Mouse (Mus musculus) hematopoietic stem cell, adult 5-6 weeks (primary cell): ENCODE measurements around the gene Gm10778. TPM values are rescaled to one million over a fixed set of nuclear protein-coding genes. Genes with fewer than 3 reads are reported as not detected.
"Not testable (repeated sequence)": the region's sequence is repeated elsewhere in the genome, so short reads cannot be mapped to it uniquely, and the experiment has no call there.

ENCODE experiments used
- ATAC-seq, 2 experiments: fragments of 125-278 bp in 1 of 2; replicated peaks in 1 of 2; 2 replicates each; pipeline ENCODE4 v1.8.0; 2016 to 2017; ENCODE audit warnings: inconsistent platforms in 2 of 2, mild to moderate bottlenecking in 2 of 2, moderate number of reproducible peaks in 2 of 2, low read depth in 1 of 2, moderate TSS enrichment in 1 of 2; ENCODE audit not compliant: low FRiP score in 2 of 2, poor library complexity in 2 of 2, severe bottlenecking in 2 of 2, insufficient read depth in 1 of 2, low TSS enrichment in 1 of 2
- total RNA-seq: library from RNA; stranded (forward); fragments of 172-1452, 232-1000 nt; gene quantifications from 2 replicates; pipeline ENCODE4 v1.2.3, GENCODE M21; 2017

The Gm10778 gene
- total RNA-seq, 1 experiment from 2014 or later = 9.9 TPM

GRCm38 (mm10) chr10:81626101-81626993 is 22.5 kb upstream of the Gm10778 start:
- no peak for ATAC-seq

- peak; percentile 88 to 91 for ATAC-seq
Observed at GRCm38 (mm10) chr10:81626994-81627835, 21.6 kb upstream of the Gm10778 start, which contains the start of gene Sirt6. TSS of gene Sirt6 (minus strand) at chr10:81627797.

- ATAC-seq = peak; percentile 14 to 50; a peak in 3 of 4 replicates
Observed at GRCm38 (mm10) chr10:81627836-81628220, 21.0 kb upstream of the Gm10778 start.

GRCm38 (mm10) chr10:81628390-81628789 is 20.5 kb upstream of the Gm10778 start, which contains the start of gene Ankrd24:
TSS of gene Ankrd24 (plus strand) at chr10:81628540.
- ATAC-seq = no peak

GRCm38 (mm10) chr10:81633253-81634099 is 15.4 kb upstream of the Gm10778 start:
- ATAC-seq = peak; percentile 98 to 99

- ATAC-seq = no peak
Observed at GRCm38 (mm10) chr10:81636338-81636737, 12.5 kb upstream of the Gm10778 start.

GRCm38 (mm10) chr10:81638101-81638500 is 10.8 kb upstream of the Gm10778 start:
- no peak for ATAC-seq

- not testable (repeated sequence) for ATAC-seq
Observed at GRCm38 (mm10) chr10:81640825-81641224, 8.0 kb upstream of the Gm10778 start.

GRCm38 (mm10) chr10:81641566-81641965 is 7.3 kb upstream of the Gm10778 start:
- no peak for ATAC-seq

- ATAC-seq = no peak
Observed at GRCm38 (mm10) chr10:81641978-81642647, 6.7 kb upstream of the Gm10778 start.

GRCm38 (mm10) chr10:81642648-81643448 is 6.0 kb upstream of the Gm10778 start:
- peak in 1 of 2 experiments; percentile 17; a peak in 1 of 4 replicates for ATAC-seq

GRCm38 (mm10) chr10:81643449-81644055 is 5.3 kb upstream of the Gm10778 start:
- peak; percentile 70 to 77 for ATAC-seq

GRCm38 (mm10) chr10:81644162-81644561 is 4.7 kb upstream of the Gm10778 start:
- ATAC-seq = no peak

GRCm38 (mm10) chr10:81644716-81645115 is 4.1 kb upstream of the Gm10778 start:
- ATAC-seq = no peak

GRCm38 (mm10) chr10:81645391-81645790 is 3.5 kb upstream of the Gm10778 start:
- no peak for ATAC-seq
